Mouse (Mus musculus) thymus, adult 2 months (tissue): ENCODE results near the gene Phf1. TPM values are rescaled to one million over a fixed set of nuclear protein-coding genes. Genes with fewer than 3 reads are reported as not detected.

Experiments used
- DNase-seq: peaks from one replicate; pipeline ENCODE4 v3.0.0; 2021
- H3K27ac ChIP-seq: fragments of 200-500 bp; 2 replicates; pipeline ENCODE4 v1.5.1; 2012; ENCODE audit warnings: low read length, control low read depth; ENCODE audit not compliant: control insufficient read depth, insufficient read depth
- H3K27me3 ChIP-seq: fragments of 200-500 bp; 2 replicates; pipeline ENCODE4 v1.6.1; 2012; ENCODE audit warnings: mild to moderate bottlenecking, low read length, moderate library complexity, mixed read lengths; ENCODE audit not compliant: control insufficient read depth, insufficient read depth
- H3K36me3 ChIP-seq: fragments of 200-500 bp; 2 replicates; pipeline ENCODE4 v1.6.1; 2012; ENCODE audit warnings: mild to moderate bottlenecking, low read length, moderate library complexity; ENCODE audit not compliant: control insufficient read depth, insufficient read depth
- H3K4me1 ChIP-seq: fragments of 200-500 bp; replicated peaks from 2 replicates; pipeline ENCODE4 v1.6.1; 2012; ENCODE audit warnings: low read length; ENCODE audit not compliant: control insufficient read depth, insufficient read depth
- H3K4me3 ChIP-seq: fragments of 200-500 bp; 2 replicates; pipeline ENCODE4 v1.5.1; 2012; ENCODE audit warnings: mild to moderate bottlenecking, low read length, control low read depth, moderate library complexity; ENCODE audit not compliant: control insufficient read depth, insufficient read depth
- CTCF ChIP-seq: fragments of 200-500 bp; IDR thresholded peaks from 2 replicates; pipeline ENCODE4 v1.5.1; 2012; ENCODE audit warnings: mild to moderate bottlenecking, control low read depth, low read length, moderate library complexity, borderline replicate concordance; ENCODE audit not compliant: control insufficient read depth, poor library complexity, insufficient read depth; ENCODE audit errors: extremely low read depth
- POLR2A ChIP-seq: fragments of 200-500 bp; IDR thresholded peaks from 2 replicates; pipeline ENCODE4 v1.6.1; 2012; ENCODE audit warnings: mild to moderate bottlenecking, low read length, control low read depth, moderate library complexity; ENCODE audit not compliant: control insufficient read depth, poor library complexity, insufficient read depth; ENCODE audit errors: extremely low read depth
- WGBS: fragments of 180-500 bp; shearing (Covaris S2); methylation state at CpG from one replicate; pipeline ENCODE4 v1.1.7; 2018; 5-methylcytosine and 5-hydroxymethylcytosine counted together
- polyA plus RNA-seq: library from polyadenylated mRNA; depleted of rRNA; stranded (reverse); fragments of >200 nt; gene quantifications from 2 replicates; pipeline ENCODE4 v1.2.3, GENCODE M21; 2012

Gene Phf1
- polyA plus RNA-seq, 1 experiment, result 132 TPM

DNA sequence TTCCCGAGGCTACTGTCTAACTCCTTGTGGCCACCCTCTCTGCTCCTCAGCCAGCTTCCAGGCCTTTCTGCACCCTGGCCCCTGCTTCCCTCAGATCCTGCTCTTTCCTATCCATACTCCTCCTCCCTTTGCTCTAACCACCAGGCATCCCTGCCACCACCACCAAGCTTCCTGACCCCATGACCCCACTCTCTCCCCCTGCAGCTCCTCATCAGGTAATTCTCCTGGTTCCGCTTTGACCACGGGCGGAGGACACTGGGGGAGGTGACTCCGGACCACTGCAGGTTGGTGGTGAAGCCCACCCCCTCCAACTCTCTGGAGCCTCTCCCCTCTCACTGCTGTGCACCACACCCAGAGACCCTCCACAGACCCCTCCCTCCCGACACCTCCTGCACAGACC, 34.6 kb downstream of the Phf1 start:
- no peak for DNase-seq
- no peak overlapping the region for H3K4me3 ChIP-seq
- H3K4me1 ChIP-seq, result peaks cover 15% of the 10 kb centered on the region; the same call in 1 of the 2 replicates
- no peaks in the 10 kb centered on the region for H3K36me3 ChIP-seq
- no peaks in the 10 kb centered on the region for H3K27me3 ChIP-seq
- TF ChIP-seq POLR2A (no peak), CTCF (no peak)
- no peak overlapping the region for H3K27ac ChIP-seq
- 96% methylated on average over 6 of the region's 6 CpGs for WGBS

DNA sequence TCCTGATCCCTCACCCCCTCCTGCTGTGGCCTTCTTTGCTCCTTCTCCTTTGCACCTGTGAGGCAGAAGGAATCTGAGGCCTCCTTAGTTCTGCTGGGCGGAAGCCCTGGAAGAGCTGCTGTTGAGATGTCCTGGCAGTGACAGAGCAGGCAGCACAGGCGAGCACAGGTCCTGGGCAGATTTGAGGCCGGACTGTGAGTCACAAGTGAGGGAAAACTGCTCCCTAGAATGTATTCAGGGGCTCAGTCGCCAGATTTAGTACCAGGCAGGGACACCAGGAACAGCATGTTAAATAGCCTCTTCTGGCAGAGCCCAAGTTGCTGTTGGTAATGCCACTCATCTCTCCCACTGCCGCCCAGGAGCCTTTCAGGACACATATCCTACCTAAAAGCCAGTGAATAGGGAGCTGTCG, 35.4 kb downstream of the Phf1 start:
- WGBS, result 96% methylated on average over 6 of the region's 6 CpGs
- H3K4me3 ChIP-seq, result no peak overlapping the region
- no peaks in the 10 kb centered on the region for H3K27me3 ChIP-seq
- no peak overlapping the region for H3K27ac ChIP-seq
- no peak for TF ChIP-seq CTCF
- no peak for TF ChIP-seq POLR2A
- H3K36me3 ChIP-seq, result no peaks in the 10 kb centered on the region
- no peak for DNase-seq
- H3K4me1 ChIP-seq, result peaks cover 15% of the 10 kb centered on the region; the same call in 1 of the 2 replicates

DNA sequence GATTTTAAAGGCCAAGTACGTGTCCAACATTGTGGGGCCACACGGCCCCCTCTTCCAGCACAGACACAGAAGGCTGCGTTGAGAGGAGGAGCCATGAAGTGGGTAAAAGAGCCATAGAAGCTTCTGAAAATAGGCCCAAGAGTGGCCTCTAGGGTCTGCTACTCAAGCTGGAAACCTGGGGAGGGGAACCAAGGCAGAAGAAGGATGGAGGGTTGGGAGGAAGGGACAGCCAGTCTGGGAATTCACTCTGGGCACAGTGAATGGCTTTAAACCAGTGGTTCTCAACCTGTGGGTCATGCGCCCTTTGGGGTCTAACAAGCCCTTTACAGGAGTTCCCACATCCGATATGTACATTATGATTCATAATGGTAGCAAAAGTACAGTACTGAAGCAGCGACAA, 36.4 kb downstream of the Phf1 start:
- H3K36me3 ChIP-seq, result no peaks in the 10 kb centered on the region
- 96% methylated on average over 6 of the region's 6 CpGs for WGBS
- no peaks in the 10 kb centered on the region for H3K27me3 ChIP-seq
- TF ChIP-seq POLR2A (no peak), CTCF (no peak)
- H3K27ac ChIP-seq, result no peak overlapping the region
- H3K4me3 ChIP-seq, result no peak overlapping the region
- DNase-seq, result no peak
- H3K4me1 ChIP-seq, result peaks cover 22% of the 10 kb centered on the region

DNA sequence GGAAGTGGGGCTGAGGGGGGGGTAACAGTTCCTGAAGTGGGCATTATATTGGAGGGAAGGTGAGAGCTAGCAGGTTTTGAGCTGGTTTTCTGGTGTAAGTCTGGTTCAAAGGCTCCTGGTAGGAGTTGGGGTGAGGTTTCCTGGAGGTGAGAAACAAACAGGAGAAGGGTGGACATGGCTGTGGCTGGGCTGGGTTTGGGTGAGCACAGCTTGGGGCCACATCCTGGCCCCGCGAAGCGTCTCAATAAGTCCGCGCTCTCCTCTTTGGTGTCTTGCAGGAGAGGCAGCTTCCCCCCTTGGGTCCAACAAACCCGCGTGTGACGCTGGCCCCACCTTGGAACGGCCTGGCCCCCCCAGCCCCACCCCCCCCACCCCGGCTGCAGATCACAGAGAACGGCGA, 37.4 kb downstream of the Phf1 start:
- Histone ChIP-seq H3K27me3 (no peaks in the 10 kb centered on the region), H3K4me1 (peaks cover 28% of the 10 kb centered on the region), H3K4me3 (no peak overlapping the region), H3K36me3 (0 out of 2 replicates have a peak, but pooled peaks cover 5% of the 10 kb centered on the region), H3K27ac (no peak overlapping the region)
- DNase-seq, result no peak
- no peak for TF ChIP-seq POLR2A
- TF ChIP-seq CTCF, result no peak
- 46% methylated on average over 11 of the region's 12 CpGs for WGBS

DNA sequence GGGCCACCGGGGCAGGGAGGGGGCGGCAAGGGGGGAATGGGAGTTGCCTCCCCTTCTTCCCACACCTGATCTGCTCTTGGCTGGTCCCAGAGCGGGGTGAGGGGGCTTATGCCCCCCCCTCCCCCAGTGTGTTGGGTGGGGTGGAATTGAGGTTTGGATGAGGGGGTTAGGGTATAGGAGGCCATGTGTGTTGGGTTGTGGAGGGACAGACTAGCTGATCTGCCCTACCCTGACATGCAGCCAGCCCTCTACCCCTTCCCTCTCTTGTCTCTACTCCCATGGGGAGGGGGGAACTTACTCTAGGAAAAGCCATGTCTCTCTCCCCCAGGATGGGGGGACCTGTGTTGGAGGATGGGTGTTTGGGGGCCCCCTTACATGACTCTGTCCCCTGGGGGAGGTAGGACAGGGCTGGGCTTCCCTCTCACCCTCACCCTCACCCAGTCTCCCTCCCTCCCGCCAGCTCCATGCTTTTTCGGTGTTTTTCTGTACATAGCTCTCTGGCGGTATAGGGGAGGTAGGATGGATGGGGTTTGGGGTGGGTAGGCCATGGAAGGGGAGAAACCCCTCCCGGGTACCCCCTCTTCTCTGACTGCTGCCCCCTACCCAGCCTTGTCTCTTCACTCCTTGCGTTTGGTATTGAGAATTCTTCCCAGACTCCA, 38.5 kb downstream of the Phf1 start:
- Histone ChIP-seq H3K36me3 (0 out of 2 replicates have a peak, but pooled peaks cover 5% of the 10 kb centered on the region), H3K27ac (no peak overlapping the region), H3K4me1 (peaks cover 33% of the 10 kb centered on the region), H3K27me3 (no peaks in the 10 kb centered on the region), H3K4me3 (no peak overlapping the region)
- TF ChIP-seq CTCF, result no peak
- TF ChIP-seq POLR2A, result no peak
- DNase-seq, result no peak
- 88% methylated on average over 8 of the region's 8 CpGs for WGBS

DNA sequence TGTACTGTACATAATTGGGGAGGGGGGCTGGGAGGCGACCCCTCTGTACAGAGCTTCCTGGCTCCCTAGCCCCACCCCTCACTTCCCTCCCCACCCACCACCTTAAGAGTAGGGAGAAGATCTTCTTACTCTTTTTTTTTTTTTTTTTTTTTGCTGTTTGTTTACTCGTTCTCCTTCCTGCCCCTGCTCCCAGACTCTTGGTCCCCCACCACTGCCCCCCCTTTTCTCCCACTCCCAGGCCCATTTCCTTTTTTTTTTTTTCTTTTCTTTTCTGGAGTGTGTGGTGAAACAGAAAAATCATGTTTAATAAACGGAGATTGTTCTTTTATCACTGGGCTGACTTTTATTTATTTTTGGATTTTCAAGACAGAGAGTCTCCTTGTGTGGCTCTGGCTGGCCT, 39.3 kb downstream of the Phf1 start:
- WGBS, result 2% methylated on average over 3 of the region's 3 CpGs
- H3K27me3 ChIP-seq, result no peaks in the 10 kb centered on the region
- TF ChIP-seq CTCF, result no peak
- no peak for TF ChIP-seq POLR2A
- H3K4me1 ChIP-seq, result peaks cover 35% of the 10 kb centered on the region
- H3K27ac ChIP-seq, result peak overlapping the region; percentile 73; the same call in 1 of the 2 replicates
- H3K36me3 ChIP-seq, result 0 out of 2 replicates have a peak, but pooled peaks cover 5% of the 10 kb centered on the region
- peak overlapping the region; percentile 78 for H3K4me3 ChIP-seq
- no peak for DNase-seq
